Mouse (Mus musculus) adrenal gland, adult (tissue): ENCODE data around the gene Nqo2.
A peak's percentile ranks its signal among the peaks of the same experiment; 100 is the strongest.

Experiments used
- DNase-seq, 2 experiments: peaks; one replicate each; pipeline ENCODE4 v3.0.0; 2022 to 2023; ENCODE audit warnings: low spot score in 1 of 2; ENCODE audit not compliant: inconsistent age in 2 of 2

The Nqo2 gene

GRCm38 (mm10) chr13:33989625-33990024 is 25.1 kb downstream of the Nqo2 start:
- no peak for DNase-seq

- DNase-seq = peak; percentile 73 to 91
Observed at GRCm38 (mm10) chr13:33995197-33995596, 30.7 kb downstream of the Nqo2 start.

- peak; percentile 93 to 97 for DNase-seq
Observed at GRCm38 (mm10) chr13:34002058-34003006, 37.8 kb downstream of the Nqo2 start, which contains the start of the genes Ripk1 and Serpinb6a. Gene Ripk1 (plus strand): TSS chr13:34002363. Gene Serpinb6a (minus strand): TSS chr13:34002794.

- no peak for DNase-seq
Observed at GRCm38 (mm10) chr13:34003058-34003457, 38.6 kb downstream of the Nqo2 start.

GRCm38 (mm10) chr13:34007234-34007633 is 42.7 kb downstream of the Nqo2 start:
- DNase-seq = no peak

- peak in 1 of 2 experiments; percentile 51 for DNase-seq
Observed at GRCm38 (mm10) chr13:34016927-34017569, 52.6 kb downstream of the Nqo2 start.

- no peak for DNase-seq
Observed at GRCm38 (mm10) chr13:34018521-34018920, 54.0 kb downstream of the Nqo2 start.

- DNase-seq = no peak
Observed at GRCm38 (mm10) chr13:34021998-34022397, 57.5 kb downstream of the Nqo2 start.

GRCm38 (mm10) chr13:34032041-34032440 is 67.6 kb downstream of the Nqo2 start:
- no peak for DNase-seq

GRCm38 (mm10) chr13:34035424-34035823 is 70.9 kb downstream of the Nqo2 start:
- DNase-seq = no peak

GRCm38 (mm10) chr13:34036726-34037125 is 72.2 kb downstream of the Nqo2 start:
- no peak for DNase-seq

GRCm38 (mm10) chr13:34037172-34038055 is 72.9 kb downstream of the Nqo2 start, which contains the start of gene Bphl:
Gene Bphl (plus strand): TSS chr13:34037597.
- DNase-seq = peak; percentile 95 to 98

- DNase-seq = no peak
Observed at GRCm38 (mm10) chr13:34038056-34038432, 73.6 kb downstream of the Nqo2 start.
